Mouse (Mus musculus) kidney, embryonic 14.5 days (tissue): ENCODE results near the gene Gm10100. TPM values are rescaled to one million over a fixed set of nuclear protein-coding genes. Genes with fewer than 3 reads are reported as not detected.
"Not testable (repeated sequence)": the region's sequence is repeated elsewhere in the genome, so short reads cannot be mapped to it uniquely, and the experiment has no call there.

Source experiments
- ATAC-seq: fragments of 200-750 bp; cut with Nextera tagmentation; 2 replicates; pipeline ENCODE4 v1.8.0; 2017; ENCODE audit warnings: moderate number of reproducible peaks, mild to moderate bottlenecking, moderate TSS enrichment, moderate library complexity; ENCODE audit not compliant: low FRiP score, low TSS enrichment
- H3K27ac ChIP-seq: fragments of 300-500 bp; sonication (generic); 2 replicates; pipeline ENCODE4 v1.5.1; 2014; ENCODE audit warnings: low read depth, mild to moderate bottlenecking, low read length, moderate library complexity, mixed read lengths
- H3K27me3 ChIP-seq: fragments of 300-500 bp; sonication (generic); 2 replicates; pipeline ENCODE4 v1.6.1; 2014; ENCODE audit warnings: mild to moderate bottlenecking, low read length; ENCODE audit not compliant: control insufficient read depth, insufficient read depth
- H3K36me3 ChIP-seq: fragments of 300-500 bp; sonication (generic); 2 replicates; pipeline ENCODE4 v1.6.1; 2014; ENCODE audit warnings: low read length, mixed read lengths; ENCODE audit not compliant: control insufficient read depth, insufficient read depth
- H3K4me1 ChIP-seq: fragments of 300-500 bp; sonication (generic); 2 replicates; pipeline ENCODE4 v1.6.1; 2014; ENCODE audit warnings: low read length, mixed read lengths; ENCODE audit not compliant: control insufficient read depth, insufficient read depth
- H3K4me2 ChIP-seq: fragments of 300-500 bp; sonication (generic); replicated peaks from 2 replicates; pipeline ENCODE4 v1.6.1; 2014; ENCODE audit warnings: low read depth, mild to moderate bottlenecking, low read length
- H3K4me3 ChIP-seq: fragments of 300-500 bp; sonication (generic); 2 replicates; pipeline ENCODE4 v1.5.1; 2014; ENCODE audit warnings: mild to moderate bottlenecking, low read length
- H3K9ac ChIP-seq: fragments of 300-500 bp; sonication (generic); 2 replicates; pipeline ENCODE4 v1.6.1; 2014; ENCODE audit warnings: low read depth, mild to moderate bottlenecking, low read length, moderate library complexity
- H3K9me3 ChIP-seq: fragments of 300-500 bp; sonication (generic); 2 replicates; pipeline ENCODE4 v1.6.1; 2016; ENCODE audit warnings: low read length; ENCODE audit not compliant: control insufficient read depth
- WGBS: fragments of 180-500 bp; shearing (Covaris S2); extraction: QIAGEN DNeasy Blood & Tissue Kit; methylation state at CpG from one replicate; pipeline ENCODE4 v1.1.7; 2014; 5-methylcytosine and 5-hydroxymethylcytosine counted together
- polyA plus RNA-seq: library from polyadenylated mRNA; unstranded; fragments of >200 nt; fragmentation: Nextera tagmentation; extraction: Ambion mirVana; gene quantifications from 2 replicates; pipeline ENCODE4 v1.2.1, GENCODE M21; 2014

Gm10100 gene
- polyA plus RNA-seq, 1 experiment from 2014 or later: not detected

GRCm38 (mm10) chr10:77709831-77710230 is 16.5 kb upstream of the Gm10100 start:
- WGBS: 76% methylated on average over 3 of the region's 3 CpGs
- Histone ChIP-seq H3K4me3 (no peak overlapping the region), H3K9ac (no peak overlapping the region), H3K27me3 (no peaks in the 10 kb centered on the region), H3K4me1 (no peaks in the 10 kb centered on the region), H3K36me3 (no peaks in the 10 kb centered on the region), H3K27ac (no peak overlapping the region), H3K4me2 (no peak overlapping the region), H3K9me3 (peaks cover 4% of the 10 kb centered on the region; the same call in 1 of the 2 replicates)
- no peak for ATAC-seq

- not testable (repeated sequence) for H3K4me1 ChIP-seq, H3K4me3 ChIP-seq
Observed at GRCm38 (mm10) chr10:77711157-77711556, 15.1 kb upstream of the Gm10100 start, which contains the start of gene Gm10024. TSS of gene Gm10024 (plus strand) at chr10:77711457.

GRCm38 (mm10) chr10:77713734-77714133 is 12.6 kb upstream of the Gm10100 start:
- Histone ChIP-seq H3K27me3 (no peaks in the 10 kb centered on the region), H3K4me1 (no peaks in the 10 kb centered on the region), H3K4me3 (no peak overlapping the region), H3K4me2 (no peak overlapping the region), H3K9ac (no peak overlapping the region), H3K36me3 (no peaks in the 10 kb centered on the region), H3K9me3 (peaks cover 4% of the 10 kb centered on the region; the same call in 1 of the 2 replicates), H3K27ac (no peak overlapping the region)
- ATAC-seq: no peak
- 62% methylated on average over 4 of the region's 4 CpGs for WGBS

More at GRCm38 (mm10) chr10:77711157-77711556, 15.1 kb upstream of the Gm10100 start, which contains the start of gene Gm10024:
- not testable (repeated sequence) for H3K27me3 ChIP-seq, H3K9me3 ChIP-seq, H3K9ac ChIP-seq, H3K36me3 ChIP-seq, H3K4me2 ChIP-seq, H3K27ac ChIP-seq, ATAC-seq

- ATAC-seq: no peak
- Histone ChIP-seq H3K9ac (no peak within 1 kb of the TSS), H3K4me3 (no peak within 1 kb of the TSS), H3K4me1 (no peaks in the 10 kb centered on the region), H3K36me3 (no peaks in the 10 kb centered on the region), H3K27ac (no peak within 1 kb of the TSS), H3K4me2 (no peak within 1 kb of the TSS), H3K9me3 (peaks cover 4% of the 10 kb centered on the region; the same call in 1 of the 2 replicates), H3K27me3 (no peaks in the 10 kb centered on the region)
- WGBS: 71% methylated on average over 1 of the region's 1 CpGs
Observed at GRCm38 (mm10) chr10:77715507-77715906, 10.8 kb upstream of the Gm10100 start, which contains the start of gene Gm10142. TSS of gene Gm10142 (plus strand) at chr10:77715807.

GRCm38 (mm10) chr10:77720299-77720698 is 6.0 kb upstream of the Gm10100 start, which contains the start of gene Krtap12-1:
TSS of gene Krtap12-1 (plus strand) at chr10:77720599.
- not testable (repeated sequence) for H3K27ac ChIP-seq, H3K4me1 ChIP-seq, H3K36me3 ChIP-seq, H3K4me2 ChIP-seq, H3K27me3 ChIP-seq, ATAC-seq, H3K9ac ChIP-seq, H3K4me3 ChIP-seq, H3K9me3 ChIP-seq
- WGBS: 87% methylated on average over 1 of the region's 1 CpGs

DNA sequence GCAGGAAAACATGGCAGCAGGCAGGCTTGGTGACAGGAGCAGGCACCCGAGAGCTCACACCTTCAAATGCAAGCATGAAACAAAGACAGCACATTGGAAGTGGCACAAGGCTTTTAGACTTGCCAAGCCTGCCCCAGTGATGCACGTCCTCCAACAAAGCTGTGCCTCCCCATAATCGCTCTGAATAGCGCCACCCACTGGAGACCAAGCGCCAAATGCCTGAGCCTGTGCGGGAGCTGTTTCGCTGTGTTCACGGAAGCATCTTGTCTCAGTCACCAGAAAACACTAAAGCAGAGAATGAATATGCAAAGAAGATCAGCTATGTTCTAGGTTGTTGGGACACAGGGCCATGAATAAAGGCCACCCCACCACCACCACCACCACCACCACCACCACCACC is 1.4 kb upstream of the Gm10100 start:
- Histone ChIP-seq H3K9ac (no peak overlapping the region), H3K27ac (no peak overlapping the region), H3K27me3 (no peaks in the 10 kb centered on the region), H3K4me3 (no peak overlapping the region), H3K4me2 (no peak overlapping the region), H3K36me3 (no peaks in the 10 kb centered on the region), H3K4me1 (no peaks in the 10 kb centered on the region), H3K9me3 (no peaks in the 10 kb centered on the region)
- 72% methylated on average over 8 of the region's 8 CpGs for WGBS
- ATAC-seq: no peak

- Histone ChIP-seq H3K9ac (no peak overlapping the region), H3K4me1 (no peaks in the 10 kb centered on the region), H3K4me3 (no peak overlapping the region), H3K27me3 (no peaks in the 10 kb centered on the region), H3K36me3 (no peaks in the 10 kb centered on the region), H3K9me3 (no peaks in the 10 kb centered on the region), H3K4me2 (no peak overlapping the region), H3K27ac (no peak overlapping the region)
- no peak for ATAC-seq
- 60% methylated on average over 4 of the region's 4 CpGs for WGBS
Observed at GRCm38 (mm10) chr10:77728280-77728679, 2.0 kb downstream of the Gm10100 start.

GRCm38 (mm10) chr10:77729241-77729640 is 3.0 kb downstream of the Gm10100 start:
- 54% methylated on average over 4 of the region's 4 CpGs for WGBS
- H3K36me3 ChIP-seq: no peaks in the 10 kb centered on the region
- H3K27ac ChIP-seq: no peak overlapping the region
- H3K9ac ChIP-seq: no peak overlapping the region
- no peaks in the 10 kb centered on the region; the same call in 1 of the 2 replicates for H3K9me3 ChIP-seq
- ATAC-seq: no peak
- no peak overlapping the region for H3K4me2 ChIP-seq
- no peak overlapping the region for H3K4me3 ChIP-seq
- H3K4me1 ChIP-seq: no peaks in the 10 kb centered on the region
- H3K27me3 ChIP-seq: no peaks in the 10 kb centered on the region

GRCm38 (mm10) chr10:77735928-77736327 is 9.6 kb downstream of the Gm10100 start:
- Histone ChIP-seq H3K27ac (no peak overlapping the region), H3K9ac (no peak overlapping the region), H3K4me2 (no peak overlapping the region), H3K27me3 (no peaks in the 10 kb centered on the region), H3K9me3 (peaks cover 9% of the 10 kb centered on the region; the same call in 1 of the 2 replicates), H3K36me3 (no peaks in the 10 kb centered on the region), H3K4me1 (no peaks in the 10 kb centered on the region), H3K4me3 (no peak overlapping the region)
- 85% methylated on average over 1 of the region's 1 CpGs for WGBS
- no peak for ATAC-seq
